Mouse (Mus musculus) hindbrain, embryonic 16.5 days (tissue): ENCODE measurements at regions not wholly inside any gene's neighbourhood (a gene's known extent, or its start where the extent isn't known, plus 50 kb on each side); places are given as distances from the start of the nearest gene placed in this dataset.
A peak's percentile ranks its signal among the peaks of the same experiment; 100 is the strongest.

Experiments used
- ATAC-seq: fragments of 200-750 bp; cut with Nextera tagmentation; 2 replicates; pipeline ENCODE4 v1.8.0; 2017; ENCODE audit warnings: moderate TSS enrichment, moderate library complexity
- H3K27ac ChIP-seq: fragments of 300-500 bp; sonication (generic); 2 replicates; pipeline ENCODE4 v1.5.1; 2014; ENCODE audit warnings: low read depth, mild to moderate bottlenecking, control low read depth, low read length, moderate library complexity
- H3K27me3 ChIP-seq: fragments of 300-500 bp; sonication (generic); replicated peaks from 2 replicates; pipeline ENCODE4 v1.6.1; 2014; ENCODE audit warnings: low read length; ENCODE audit not compliant: control insufficient read depth, insufficient read depth
- H3K36me3 ChIP-seq: fragments of 300-500 bp; sonication (generic); 2 replicates; pipeline ENCODE4 v1.6.1; 2014; ENCODE audit warnings: mild to moderate bottlenecking, low read length, moderate library complexity, mixed read lengths; ENCODE audit not compliant: control insufficient read depth, insufficient read depth
- H3K4me1 ChIP-seq: fragments of 300-500 bp; sonication (generic); 2 replicates; pipeline ENCODE4 v1.6.1; 2014; ENCODE audit warnings: low read depth, low read length; ENCODE audit not compliant: control insufficient read depth, insufficient read depth
- H3K4me2 ChIP-seq: fragments of 300-500 bp; sonication (generic); 2 replicates; pipeline ENCODE4 v1.6.1; 2014; ENCODE audit warnings: mild to moderate bottlenecking, low read length, control low read depth, moderate library complexity
- H3K4me3 ChIP-seq: fragments of 300-500 bp; sonication (generic); 2 replicates; pipeline ENCODE4 v1.5.1; 2014; ENCODE audit warnings: mild to moderate bottlenecking, low read length, control low read depth, moderate library complexity
- H3K9ac ChIP-seq: fragments of 300-500 bp; sonication (generic); 2 replicates; pipeline ENCODE4 v1.6.1; 2014; ENCODE audit warnings: low read depth, mild to moderate bottlenecking, control low read depth, low read length, moderate library complexity
- H3K9me3 ChIP-seq: fragments of 300-500 bp; sonication (generic); 2 replicates; pipeline ENCODE4 v1.6.1; 2014; ENCODE audit warnings: mild to moderate bottlenecking, low read length, moderate library complexity; ENCODE audit not compliant: control insufficient read depth
- WGBS: fragments of 180-500 bp; shearing (Covaris S2); extraction: QIAGEN DNeasy Blood & Tissue Kit; methylation state at CpG from one replicate; pipeline ENCODE4 v1.1.7; 2014; 5-methylcytosine and 5-hydroxymethylcytosine counted together

GRCm38 (mm10) chr13:96215496-96215895 lies 83.1 kb upstream of the Sv2c start:
- WGBS = 85% methylated on average over 4 of the region's 4 CpGs
- ATAC-seq = no peak
- H3K4me2 ChIP-seq = no peak overlapping the region

GRCm38 (mm10) chr13:96215046-96215445 lies 82.7 kb upstream of the Sv2c start:
- Histone ChIP-seq H3K4me2 (no peak overlapping the region), H3K4me3 (no peak overlapping the region), H3K27me3 (no peaks in the 10 kb centered on the region), H3K27ac (no peak overlapping the region), H3K9me3 (no peaks in the 10 kb centered on the region), H3K36me3 (no peaks in the 10 kb centered on the region), H3K4me1 (no peaks in the 10 kb centered on the region), H3K9ac (no peak overlapping the region)
- no peak for ATAC-seq
- 71% methylated on average over 6 of the region's 6 CpGs for WGBS

More at GRCm38 (mm10) chr13:96215496-96215895, 83.1 kb upstream of the Sv2c start:
- no peaks in the 10 kb centered on the region for H3K36me3 ChIP-seq
- H3K9ac ChIP-seq = no peak overlapping the region
- no peak overlapping the region for H3K27ac ChIP-seq
- no peaks in the 10 kb centered on the region for H3K9me3 ChIP-seq
- no peak overlapping the region for H3K4me3 ChIP-seq
- H3K27me3 ChIP-seq = no peaks in the 10 kb centered on the region
- H3K4me1 ChIP-seq = no peaks in the 10 kb centered on the region

GRCm38 (mm10) chr13:96206072-96206471 lies 73.7 kb upstream of the Sv2c start:
- H3K4me2 ChIP-seq = no peak overlapping the region
- 82% methylated on average over 3 of the region's 3 CpGs for WGBS
- no peaks in the 10 kb centered on the region for H3K4me1 ChIP-seq
- no peak overlapping the region for H3K9ac ChIP-seq
- no peaks in the 10 kb centered on the region for H3K9me3 ChIP-seq
- no peak overlapping the region for H3K27ac ChIP-seq
- no peaks in the 10 kb centered on the region for H3K36me3 ChIP-seq
- no peak for ATAC-seq
- H3K27me3 ChIP-seq = no peaks in the 10 kb centered on the region
- no peak overlapping the region for H3K4me3 ChIP-seq

GRCm38 (mm10) chr13:96188618-96189017 lies 56.2 kb upstream of the Sv2c start:
- Histone ChIP-seq H3K4me1 (no peaks in the 10 kb centered on the region; the same call in 1 of the 2 replicates), H3K9ac (no peak overlapping the region), H3K27me3 (no peaks in the 10 kb centered on the region), H3K9me3 (peaks cover 2% of the 10 kb centered on the region; the same call in 1 of the 2 replicates), H3K4me3 (no peak overlapping the region), H3K4me2 (no peak overlapping the region), H3K36me3 (no peaks in the 10 kb centered on the region), H3K27ac (no peak overlapping the region)
- 15% methylated on average over 4 of the region's 4 CpGs for WGBS
- peak; percentile 37; the same call in 1 of the 2 replicates for ATAC-seq
